Mouse (Mus musculus) limb, embryonic 12.5 days (tissue): ENCODE results near the gene Pdx1. TPM values are rescaled to one million over a fixed set of nuclear protein-coding genes. Genes with fewer than 3 reads are reported as not detected.

Experiments used
- ATAC-seq: fragments of 200-750 bp; cut with Nextera tagmentation; 2 replicates; pipeline ENCODE4 v1.8.0; 2017; ENCODE audit warnings: low read depth, moderate TSS enrichment; ENCODE audit not compliant: insufficient number of reproducible peaks, insufficient read depth, low FRiP score, low TSS enrichment
- H3K27ac ChIP-seq: fragments of 300-500 bp; sonication (generic); 2 replicates; pipeline ENCODE4 v1.5.1; 2016; ENCODE audit warnings: mild to moderate bottlenecking, moderate library complexity
- H3K27me3 ChIP-seq: fragments of 300-500 bp; sonication (generic); 2 replicates; pipeline ENCODE4 v1.6.1; 2016; ENCODE audit warnings: mild to moderate bottlenecking, moderate library complexity
- H3K36me3 ChIP-seq: fragments of 300-500 bp; sonication (generic); 2 replicates; pipeline ENCODE4 v1.6.1; 2016; ENCODE audit warnings: mild to moderate bottlenecking, moderate library complexity
- H3K4me1 ChIP-seq: fragments of 300-500 bp; sonication (generic); replicated peaks from 2 replicates; pipeline ENCODE4 v1.6.1; 2016
- H3K4me2 ChIP-seq: fragments of 300-500 bp; sonication (generic); 2 replicates; pipeline ENCODE4 v1.6.1; 2016; ENCODE audit warnings: mild to moderate bottlenecking, moderate library complexity
- H3K4me3 ChIP-seq: fragments of 300-500 bp; sonication (generic); replicated peaks from 2 replicates; pipeline ENCODE4 v1.5.1; 2016; ENCODE audit warnings: mild to moderate bottlenecking
- H3K9ac ChIP-seq: fragments of 300-500 bp; sonication (generic); replicated peaks from 2 replicates; pipeline ENCODE4 v1.6.1; 2016; ENCODE audit warnings: mild to moderate bottlenecking, moderate library complexity
- H3K9me3 ChIP-seq: fragments of 300-500 bp; sonication (generic); 2 replicates; pipeline ENCODE4 v1.6.1; 2016; ENCODE audit warnings: mild to moderate bottlenecking, moderate library complexity
- WGBS: fragments of 180-500 bp; shearing (Covaris S2); methylation state at CpG from one replicate; pipeline ENCODE4 v1.1.7; 2016; 5-methylcytosine and 5-hydroxymethylcytosine counted together
- polyA plus RNA-seq: library from polyadenylated mRNA; unstranded; fragments of >200 nt; fragmentation: Nextera tagmentation; extraction: Ambion mirVana; gene quantifications from 2 replicates; pipeline ENCODE4 v1.2.1, GENCODE M21; 2016

Pdx1 gene
- polyA plus RNA-seq, 1 experiment from 2014 or later, result not detected

GRCm38 (mm10) chr5:147291764-147292505 is 22.2 kb downstream of the Pdx1 start:
- peaks cover 5% of the 10 kb centered on the region; the same call in 1 of the 2 replicates for H3K9me3 ChIP-seq
- H3K9ac ChIP-seq, result no peak overlapping the region
- H3K4me3 ChIP-seq, result no peak overlapping the region
- no peak overlapping the region for H3K27ac ChIP-seq
- no peaks in the 10 kb centered on the region for H3K36me3 ChIP-seq
- no peak overlapping the region for H3K4me2 ChIP-seq
- 34% methylated on average over 16 of the region's 16 CpGs for whole genome bisulfite sequencing
- peaks cover 9% of the 10 kb centered on the region; the same call in 1 of the 2 replicates for H3K4me1 ChIP-seq
- H3K27me3 ChIP-seq, result peaks cover 60% of the 10 kb centered on the region
- no peak for ATAC-seq

- Histone ChIP-seq H3K9me3 (peaks cover 5% of the 10 kb centered on the region; the same call in 1 of the 2 replicates), H3K4me2 (no peak overlapping the region), H3K27me3 (peaks cover 63% of the 10 kb centered on the region), H3K9ac (no peak overlapping the region), H3K4me1 (peaks cover 9% of the 10 kb centered on the region; the same call in 1 of the 2 replicates), H3K27ac (no peak overlapping the region), H3K36me3 (no peaks in the 10 kb centered on the region), H3K4me3 (no peak overlapping the region)
- ATAC-seq, result no peak
- WGBS, result 32% methylated on average over 13 of the region's 13 CpGs
Measured at GRCm38 (mm10) chr5:147292506-147293120, 22.9 kb downstream of the Pdx1 start.

GRCm38 (mm10) chr5:147293127-147293910 is 23.6 kb downstream of the Pdx1 start:
- H3K4me2 ChIP-seq, result no peak overlapping the region
- peaks cover 5% of the 10 kb centered on the region; the same call in 1 of the 2 replicates for H3K9me3 ChIP-seq
- H3K27ac ChIP-seq, result no peak overlapping the region
- peak; percentile 80 for ATAC-seq
- H3K4me3 ChIP-seq, result no peak overlapping the region
- H3K27me3 ChIP-seq, result peaks cover 69% of the 10 kb centered on the region
- H3K9ac ChIP-seq, result no peak overlapping the region
- H3K4me1 ChIP-seq, result peaks cover 9% of the 10 kb centered on the region; the same call in 1 of the 2 replicates
- WGBS, result 19% methylated on average over 16 of the region's 18 CpGs
- H3K36me3 ChIP-seq, result no peaks in the 10 kb centered on the region

GRCm38 (mm10) chr5:147294121-147294520 is 24.4 kb downstream of the Pdx1 start:
- H3K36me3 ChIP-seq, result no peaks in the 10 kb centered on the region
- peaks cover 9% of the 10 kb centered on the region; the same call in 1 of the 2 replicates for H3K4me1 ChIP-seq
- no peak for ATAC-seq
- no peak overlapping the region for H3K4me3 ChIP-seq
- no peak overlapping the region for H3K9ac ChIP-seq
- no peak overlapping the region for H3K4me2 ChIP-seq
- H3K27ac ChIP-seq, result no peak overlapping the region
- H3K9me3 ChIP-seq, result peaks cover 5% of the 10 kb centered on the region; the same call in 1 of the 2 replicates
- WGBS, result 22% methylated on average over 20 of the region's 20 CpGs
- peaks cover 76% of the 10 kb centered on the region for H3K27me3 ChIP-seq

GRCm38 (mm10) chr5:147297249-147297648 is 27.5 kb downstream of the Pdx1 start:
- Histone ChIP-seq H3K9ac (no peak overlapping the region), H3K4me3 (no peak overlapping the region), H3K4me1 (peaks cover 27% of the 10 kb centered on the region), H3K4me2 (no peak overlapping the region), H3K27ac (no peak overlapping the region), H3K27me3 (peaks cover 95% of the 10 kb centered on the region), H3K36me3 (no peaks in the 10 kb centered on the region), H3K9me3 (peaks cover 5% of the 10 kb centered on the region; the same call in 1 of the 2 replicates)
- ATAC-seq, result no peak
- WGBS, result 66% methylated on average over 5 of the region's 5 CpGs

GRCm38 (mm10) chr5:147299255-147300000 is 29.7 kb downstream of the Pdx1 start:
- peak; percentile 52; the same call in 1 of the 2 replicates for ATAC-seq
- Histone ChIP-seq H3K27me3 (peaks cover 95% of the 10 kb centered on the region), H3K4me2 (peak overlapping the region; percentile 54), H3K4me1 (peaks cover 22% of the 10 kb centered on the region), H3K4me3 (peak overlapping the region; percentile 32), H3K9ac (no peak overlapping the region), H3K9me3 (no peaks in the 10 kb centered on the region), H3K27ac (no peak overlapping the region), H3K36me3 (no peaks in the 10 kb centered on the region)
- 1% methylated on average over 41 of the region's 41 CpGs for WGBS

- Histone ChIP-seq H3K36me3 (no peaks in the 10 kb centered on the region), H3K4me2 (peak overlapping the region; percentile 54), H3K9ac (no peak overlapping the region), H3K9me3 (no peaks in the 10 kb centered on the region), H3K4me3 (peak overlapping the region; percentile 32), H3K27ac (no peak overlapping the region), H3K27me3 (peaks cover 96% of the 10 kb centered on the region), H3K4me1 (peaks cover 28% of the 10 kb centered on the region)
- ATAC-seq, result no peak
- whole genome bisulfite sequencing, result 4% methylated on average over 4 of the region's 4 CpGs
Measured at GRCm38 (mm10) chr5:147300001-147300363, 30.2 kb downstream of the Pdx1 start.

GRCm38 (mm10) chr5:147300917-147301780 is 31.4 kb downstream of the Pdx1 start:
- no peak for ATAC-seq
- WGBS, result 3% methylated on average over 21 of the region's 21 CpGs
- Histone ChIP-seq H3K9me3 (no peaks in the 10 kb centered on the region), H3K27me3 (peaks cover 98% of the 10 kb centered on the region), H3K4me2 (no peak overlapping the region), H3K36me3 (no peaks in the 10 kb centered on the region), H3K27ac (no peak overlapping the region), H3K9ac (no peak overlapping the region), H3K4me3 (peak overlapping the region; percentile 6; the same call in 1 of the 2 replicates), H3K4me1 (peaks cover 38% of the 10 kb centered on the region)

GRCm38 (mm10) chr5:147301781-147302070 is 32.0 kb downstream of the Pdx1 start:
- 8% methylated on average over 10 of the region's 10 CpGs for WGBS

GRCm38 (mm10) chr5:147302141-147302540 is 32.4 kb downstream of the Pdx1 start:
- Histone ChIP-seq H3K9ac (no peak overlapping the region), H3K36me3 (no peaks in the 10 kb centered on the region), H3K9me3 (no peaks in the 10 kb centered on the region), H3K4me2 (no peak overlapping the region), H3K4me1 (peaks cover 48% of the 10 kb centered on the region), H3K27me3 (peaks cover 99% of the 10 kb centered on the region), H3K4me3 (no peak overlapping the region), H3K27ac (no peak overlapping the region)
- 21% methylated on average over 8 of the region's 8 CpGs for WGBS
- ATAC-seq, result no peak

More at GRCm38 (mm10) chr5:147301781-147302070, 32.0 kb downstream of the Pdx1 start:
- Histone ChIP-seq H3K4me2 (no peak overlapping the region), H3K36me3 (no peaks in the 10 kb centered on the region), H3K4me3 (no peak overlapping the region), H3K9ac (no peak overlapping the region), H3K4me1 (peaks cover 44% of the 10 kb centered on the region), H3K9me3 (no peaks in the 10 kb centered on the region), H3K27ac (no peak overlapping the region), H3K27me3 (peaks cover 99% of the 10 kb centered on the region)
- no peak for ATAC-seq
